Mouse (Mus musculus) cortical plate, adult 2 months (tissue): Measurements from ENCODE around the gene Hnrnpul1. TPM values are rescaled to one million over a fixed set of nuclear protein-coding genes. Genes with fewer than 3 reads are reported as not detected.
A peak's percentile ranks its signal among the peaks of the same experiment; 100 is the strongest.

Experiments used
- H3K27ac ChIP-seq: fragments of 200-500 bp; 2 replicates; pipeline ENCODE4 v1.5.1; 2012; ENCODE audit warnings: low read length, control low read depth, inconsistent platforms; ENCODE audit not compliant: insufficient read depth
- H3K4me1 ChIP-seq: fragments of 200-500 bp; 2 replicates; pipeline ENCODE4 v1.6.1; 2011; ENCODE audit warnings: low read length; ENCODE audit not compliant: control insufficient read depth, insufficient read depth
- H3K4me3 ChIP-seq: fragments of 200-500 bp; 2 replicates; pipeline ENCODE4 v1.5.1; 2011; ENCODE audit warnings: mild to moderate bottlenecking, low read length, control low read depth; ENCODE audit not compliant: insufficient read depth
- CTCF ChIP-seq: fragments of 200-500 bp; IDR thresholded peaks from 2 replicates; pipeline ENCODE4 v1.5.1; 2011; ENCODE audit warnings: mild to moderate bottlenecking, control low read depth, low read length; ENCODE audit not compliant: insufficient read depth; ENCODE audit errors: extremely low read depth
- POLR2A ChIP-seq: fragments of 200-500 bp; IDR thresholded peaks from 2 replicates; pipeline ENCODE4 v1.6.1; 2011; ENCODE audit warnings: mild to moderate bottlenecking, low read length, control low read depth; ENCODE audit not compliant: insufficient read depth; ENCODE audit errors: extremely low read depth
- polyA plus RNA-seq: library from polyadenylated mRNA; depleted of rRNA; stranded (reverse); fragments of >200 nt; gene quantifications from 2 replicates; pipeline ENCODE4 v1.2.3, GENCODE M21; 2012

Hnrnpul1 gene
- polyA plus RNA-seq, 1 experiment, result 37.6 TPM

DNA sequence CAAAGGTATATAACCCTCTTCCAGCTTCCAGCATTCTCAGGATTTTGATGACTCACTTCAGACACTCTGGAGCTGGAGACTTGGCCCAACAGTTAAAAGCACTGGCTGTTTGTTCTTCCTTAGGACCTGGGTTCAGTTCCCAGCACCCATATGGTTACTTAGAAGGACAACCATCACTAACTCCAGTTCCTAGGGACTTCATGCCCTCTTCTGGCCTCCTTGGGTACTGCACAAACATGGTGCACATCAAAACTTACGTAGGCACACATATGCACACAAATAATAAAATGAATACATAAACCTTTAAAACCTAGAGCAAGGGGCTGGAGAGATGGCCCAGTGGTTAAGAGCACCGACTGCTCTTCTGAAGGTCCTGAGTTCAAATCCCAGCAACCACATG, 52.2 kb downstream of the Hnrnpul1 start:
- no peak overlapping the region for H3K27ac ChIP-seq
- no peak overlapping the region for H3K4me3 ChIP-seq
- peaks cover 4% of the 10 kb centered on the region for H3K4me1 ChIP-seq
- TF ChIP-seq CTCF (no peak), POLR2A (no peak)

DNA sequence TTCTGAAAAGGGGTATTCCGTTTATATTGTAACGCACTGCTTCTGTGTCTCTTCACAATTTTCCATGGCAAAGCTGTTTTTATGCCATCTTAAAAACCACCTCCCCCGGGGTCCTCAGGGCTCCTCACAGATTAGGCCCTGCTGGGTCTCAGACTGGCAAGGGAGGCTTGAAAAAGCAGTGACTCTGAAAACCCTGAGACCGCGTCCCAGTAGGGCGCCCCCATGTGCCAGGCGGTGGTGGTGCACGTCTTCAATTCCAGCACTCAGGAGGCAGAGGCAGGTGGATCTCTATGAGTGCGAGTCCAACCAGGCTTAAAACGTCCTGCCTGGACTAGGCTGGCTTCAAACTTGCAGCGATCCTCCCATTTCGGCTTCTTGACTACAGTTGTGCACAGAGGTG, 53.8 kb downstream of the Hnrnpul1 start:
- TF ChIP-seq POLR2A (no peak), CTCF (0 out of 2 replicates have a peak, but pooled peaks have one; percentile 1)
- Histone ChIP-seq H3K4me3 (no peak overlapping the region), H3K4me1 (no peaks in the 10 kb centered on the region; the same call in 1 of the 2 replicates), H3K27ac (no peak overlapping the region)

DNA sequence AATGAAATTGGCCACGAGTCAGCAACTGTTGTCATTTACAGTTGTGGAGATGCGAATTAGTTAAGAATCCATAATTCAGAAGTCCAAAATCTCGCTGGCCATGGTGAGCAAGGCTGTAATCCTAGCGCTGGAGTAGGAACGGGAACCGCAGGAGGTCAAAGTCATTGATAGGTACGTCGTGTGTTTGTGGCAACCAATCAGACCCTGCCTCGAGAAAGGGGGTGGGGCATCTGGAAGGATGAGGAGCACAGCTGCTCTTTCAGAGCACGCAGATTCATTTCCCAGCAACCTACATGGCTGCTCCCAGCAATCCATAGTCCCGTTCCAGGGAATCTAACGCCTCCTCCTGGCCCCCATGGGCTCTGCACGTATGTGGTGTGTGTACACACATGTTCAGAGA, 54.7 kb downstream of the Hnrnpul1 start:
- Histone ChIP-seq H3K4me3 (no peak overlapping the region), H3K27ac (no peak overlapping the region), H3K4me1 (no peaks in the 10 kb centered on the region)
- TF ChIP-seq POLR2A, result no peak
- TF ChIP-seq CTCF, result no peak

DNA sequence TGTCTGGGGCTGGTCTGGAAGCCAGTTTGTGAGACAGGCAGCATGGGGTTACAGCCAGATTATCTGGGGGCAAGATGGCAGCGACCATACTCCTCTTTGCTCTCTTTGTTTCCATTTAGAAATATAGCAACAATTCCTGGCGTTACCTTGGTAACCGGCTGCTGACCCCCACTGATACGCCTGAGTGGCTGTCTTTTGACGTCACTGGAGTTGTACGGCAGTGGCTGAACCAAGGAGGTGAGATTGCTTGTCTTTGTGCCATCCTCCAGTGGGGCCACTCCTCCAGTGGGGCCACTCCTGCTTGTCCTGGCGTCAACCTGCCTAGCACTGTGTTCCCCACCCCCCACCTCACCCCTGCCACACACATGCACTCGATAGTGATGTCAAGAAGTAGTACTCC, 60.5 kb downstream of the Hnrnpul1 start:
- Histone ChIP-seq H3K4me3 (no peak overlapping the region), H3K4me1 (no peaks in the 10 kb centered on the region), H3K27ac (no peak overlapping the region)
- no peak for TF ChIP-seq CTCF

DNA sequence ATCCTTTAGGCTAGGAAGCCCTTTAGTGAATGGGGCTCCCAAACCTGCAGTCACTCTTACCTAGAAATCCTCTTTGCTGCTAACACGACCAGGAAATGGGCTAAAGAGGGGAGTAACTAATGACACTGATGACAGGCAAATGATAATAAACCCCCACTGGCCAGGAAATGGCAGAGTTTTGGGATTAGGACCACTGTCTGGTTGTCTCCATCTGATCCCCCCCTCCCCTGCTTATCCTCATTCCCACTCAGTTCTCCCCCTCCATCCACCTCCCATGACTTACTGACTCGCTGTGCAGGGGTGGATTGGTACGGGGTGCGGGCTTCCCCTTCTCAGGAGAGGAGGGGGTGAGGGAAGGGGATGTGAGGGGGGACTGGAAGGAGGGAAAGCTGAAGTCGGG, 64.5 kb downstream of the Hnrnpul1 start:
- H3K27ac ChIP-seq, result no peak overlapping the region
- no peak overlapping the region for H3K4me3 ChIP-seq
- H3K4me1 ChIP-seq, result peaks cover 2% of the 10 kb centered on the region; the same call in 1 of the 2 replicates
- no peak for TF ChIP-seq CTCF
- TF ChIP-seq POLR2A, result no peak

DNA sequence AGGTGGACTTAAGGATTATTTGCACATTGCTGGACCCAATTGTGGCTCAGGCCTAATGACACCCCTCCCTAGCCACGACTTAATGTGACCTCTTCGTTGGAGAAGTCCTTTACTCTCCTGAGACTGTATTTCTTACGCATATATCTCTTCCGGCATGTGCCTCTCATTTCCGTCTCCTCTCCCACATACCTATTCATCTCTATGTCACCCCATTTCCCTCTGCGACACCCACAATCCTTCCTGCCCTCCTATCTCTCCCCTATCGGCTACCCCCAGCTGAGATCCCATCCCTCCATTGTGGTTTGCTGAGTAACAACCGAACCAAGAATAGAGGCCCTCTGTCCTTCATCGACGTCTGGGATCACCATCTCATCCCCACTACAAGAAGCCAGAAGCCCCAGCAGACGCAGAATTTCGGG, 64.9 kb downstream of the Hnrnpul1 start:
- Histone ChIP-seq H3K4me3 (peak overlapping the region; percentile 28; the same call in 1 of the 2 replicates), H3K27ac (no peak overlapping the region), H3K4me1 (peaks cover 2% of the 10 kb centered on the region; the same call in 1 of the 2 replicates)
- no peak for TF ChIP-seq POLR2A
- no peak for TF ChIP-seq CTCF

DNA sequence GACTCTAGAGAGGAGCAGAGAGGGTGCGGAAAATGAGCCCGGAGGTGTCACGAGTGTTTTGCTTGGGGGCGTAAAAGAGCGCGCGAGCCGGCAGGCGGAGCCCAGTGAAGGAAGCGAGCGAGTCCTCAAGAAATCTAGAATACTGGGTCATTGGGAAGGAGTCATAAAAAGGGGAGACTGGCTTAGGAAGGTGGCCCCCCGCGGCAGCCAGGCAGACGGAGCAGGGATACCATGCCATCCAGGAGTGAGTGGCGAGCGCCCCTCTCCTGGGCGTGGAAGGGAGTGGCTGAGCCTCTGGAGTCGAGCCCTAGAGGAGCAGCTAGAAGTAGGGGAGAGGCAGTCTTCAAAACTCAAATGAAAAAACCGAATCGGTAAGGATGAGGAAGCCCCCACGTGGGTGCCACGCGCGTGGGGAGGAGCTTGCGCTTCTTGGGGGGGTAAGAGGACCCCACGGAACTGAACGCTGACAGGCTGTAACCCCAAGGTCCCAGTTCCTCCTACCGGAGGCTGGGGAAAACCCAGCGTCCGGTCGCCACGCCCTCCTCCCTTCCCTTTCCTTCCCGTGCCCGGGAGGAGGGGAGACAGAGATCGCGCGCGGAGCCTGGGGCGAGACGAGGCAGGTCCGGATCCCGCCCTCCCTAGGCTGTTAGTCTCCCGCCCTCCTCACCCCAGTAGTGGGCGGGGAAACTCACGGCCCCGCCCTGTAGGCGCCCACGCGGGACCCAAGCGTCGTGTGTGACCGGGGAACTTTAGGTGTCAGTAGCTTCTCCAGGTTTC, 65.6 kb downstream of the Hnrnpul1 start:
- peak overlapping the region; percentile 28 for H3K4me3 ChIP-seq
- H3K4me1 ChIP-seq, result peaks cover 2% of the 10 kb centered on the region; the same call in 1 of the 2 replicates
- H3K27ac ChIP-seq, result no peak overlapping the region
- TF ChIP-seq POLR2A (no peak), CTCF (no peak)

DNA sequence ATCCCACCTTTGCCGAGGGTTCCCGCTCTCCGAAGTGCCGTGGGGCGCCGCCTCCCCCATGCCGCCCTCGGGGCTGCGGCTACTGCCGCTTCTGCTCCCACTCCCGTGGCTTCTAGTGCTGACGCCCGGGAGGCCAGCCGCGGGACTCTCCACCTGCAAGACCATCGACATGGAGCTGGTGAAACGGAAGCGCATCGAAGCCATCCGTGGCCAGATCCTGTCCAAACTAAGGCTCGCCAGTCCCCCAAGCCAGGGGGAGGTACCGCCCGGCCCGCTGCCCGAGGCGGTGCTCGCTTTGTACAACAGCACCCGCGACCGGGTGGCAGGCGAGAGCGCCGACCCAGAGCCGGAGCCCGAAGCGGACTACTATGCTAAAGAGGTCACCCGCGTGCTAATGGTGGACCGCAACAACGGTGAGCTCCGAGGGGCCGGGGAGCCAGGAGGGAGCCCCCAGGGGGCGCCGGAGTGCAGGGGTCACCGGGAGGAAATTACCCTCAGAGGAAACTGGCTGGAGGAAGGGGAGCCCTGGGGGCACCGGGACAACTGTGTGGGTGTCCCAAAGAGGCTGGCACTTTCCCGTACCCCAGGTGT, 66.7 kb downstream of the Hnrnpul1 start:
- TF ChIP-seq POLR2A (no peak), CTCF (no peak)
- H3K4me3 ChIP-seq, result peak overlapping the region; percentile 38
- H3K27ac ChIP-seq, result no peak overlapping the region
- H3K4me1 ChIP-seq, result peaks cover 2% of the 10 kb centered on the region; the same call in 1 of the 2 replicates

DNA sequence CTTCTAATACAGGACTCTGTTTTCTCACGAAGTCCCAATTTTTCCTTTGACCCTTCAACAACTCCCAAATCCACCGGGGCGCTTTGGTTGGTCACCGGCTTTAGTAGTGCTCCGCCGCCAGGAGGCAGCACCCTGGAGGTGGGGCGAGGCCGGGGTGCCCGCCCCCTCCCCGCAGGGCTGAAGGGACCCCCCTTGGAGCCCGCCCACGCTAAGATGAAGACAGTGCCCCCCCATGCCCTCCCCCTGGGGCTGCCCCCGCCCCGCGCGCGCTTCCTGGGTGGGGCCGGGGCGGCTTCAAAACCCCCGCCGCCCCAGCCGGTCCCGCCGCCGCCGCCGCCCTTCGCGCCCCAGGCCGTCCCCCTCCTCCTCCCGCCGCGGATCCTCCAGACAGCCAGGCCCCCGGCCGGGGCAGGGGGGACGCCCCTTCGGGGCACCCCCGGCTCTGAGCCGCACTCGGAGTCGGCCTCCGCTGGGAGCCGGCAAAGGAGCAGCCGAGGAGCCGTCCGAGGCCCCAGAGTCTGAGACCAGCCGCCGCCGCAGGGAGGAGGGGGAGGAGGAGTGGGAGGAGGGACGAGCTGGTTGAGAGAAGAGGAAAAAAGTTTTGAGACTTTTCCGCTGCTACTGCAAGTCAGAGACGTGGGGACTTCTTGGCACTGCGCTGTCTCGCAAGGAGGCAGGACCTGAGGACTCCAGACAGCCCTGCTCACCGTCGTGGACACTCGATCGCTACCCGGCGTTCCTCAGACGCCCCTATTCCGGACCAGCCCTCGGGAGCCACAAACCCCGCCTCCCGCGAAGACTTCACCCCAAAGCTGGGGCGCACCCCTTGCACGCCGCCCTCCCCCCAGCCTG, 67.7 kb downstream of the Hnrnpul1 start, which contains the start of gene Tgfb1:
Tgfb1 (plus strand) TSS at position 323 of the 852 bp plus-strand sequence.
- TF ChIP-seq POLR2A, result no peak
- peak; percentile 14; the same call in 1 of the 2 replicates for TF ChIP-seq CTCF
- Histone ChIP-seq H3K4me1 (peaks cover 2% of the 10 kb centered on the region; the same call in 1 of the 2 replicates), H3K4me3 (peak within 1 kb of the TSS; percentile 38), H3K27ac (no peak within 1 kb of the TSS)
